ENCODE assay signal across 8 mouse cellular contexts in genomic region chr13:21718381-21719080, GRCm38 (mm10). TPM values are rescaled to one million over a fixed set of nuclear protein-coding genes. Genes with fewer than 3 reads are reported as not detected.
DNase-seq lines count a peak whose midpoint lies in the region; ATAC-seq and TF ChIP-seq lines count a peak whose summit lies in the region.

No protein-coding gene starts in this region.

- no peak for ATAC-seq in limb, embryonic 14.5 days (ENCODE audit: low FRiP score, low read depth)
- ATAC-seq in stomach, postnatal 0 days (ENCODE audit: low FRiP score, low TSS enrichment): no peak
- no peak for ATAC-seq in monocyte, adult 5-6 weeks (replicated peaks; ENCODE audit: insufficient number of reproducible peaks, low FRiP score, low TSS enrichment, poor library complexity, severe bottlenecking)

- no peaks in the 10 kb centered on the region for H3K27me3 ChIP-seq in limb, embryonic 14.5 days (ENCODE audit: control insufficient read depth, insufficient read depth, low read length)
- no peaks in the 10 kb centered on the region for H3K27me3 ChIP-seq in stomach, postnatal 0 days (ENCODE audit: control insufficient read depth, insufficient read depth, low read length)

- H3K4me2 ChIP-seq in limb, embryonic 14.5 days (replicated peaks; ENCODE audit: low read depth, low read length, severe bottlenecking): peak overlapping the region; percentile 44
- peak overlapping the region; percentile 55 for H3K4me2 ChIP-seq in stomach, postnatal 0 days (replicated peaks; ENCODE audit: low read depth)

- TF ChIP-seq POLR2A in embryonic fibroblast, embryonic 13.5 days (IDR thresholded peaks at IDR 0.05; ENCODE audit: low read depth, low read length): peak; percentile 89
- peak; percentile 42; the same call in 1 of the 2 replicates for TF ChIP-seq POLR2A in limb, embryonic 14.5 days (IDR thresholded peaks at IDR 0.05; ENCODE audit: borderline replicate concordance, extremely low read depth, insufficient read depth, insufficient read length)

- peaks cover 13% of the 10 kb centered on the region; the same call in 1 of the 2 replicates for H3K4me1 ChIP-seq in embryonic fibroblast, embryonic 13.5 days (ENCODE audit: control insufficient read depth, insufficient read depth, low read length)
- H3K4me1 ChIP-seq in limb, embryonic 14.5 days (ENCODE audit: control insufficient read depth, insufficient read depth, low read length): peaks cover 27% of the 10 kb centered on the region
- peaks cover 8% of the 10 kb centered on the region for H3K4me1 ChIP-seq in stomach, postnatal 0 days (replicated peaks; ENCODE audit: control insufficient read depth, insufficient read depth)

- H3K9ac ChIP-seq in limb, embryonic 14.5 days (ENCODE audit: low read depth, low read length, severe bottlenecking): peak overlapping the region; percentile 58
- H3K9ac ChIP-seq in stomach, postnatal 0 days (ENCODE audit: low read length): peak overlapping the region; percentile 55

- H3K27ac ChIP-seq in embryonic fibroblast, embryonic 13.5 days (ENCODE audit: insufficient read depth, low read length): peak overlapping the region; percentile 54
- H3K27ac ChIP-seq in limb, embryonic 14.5 days (replicated peaks; ENCODE audit: low read depth, low read length): peak overlapping the region; percentile 71
- no peak overlapping the region; the same call in 1 of the 2 replicates for H3K27ac ChIP-seq in stomach, postnatal 0 days (replicated peaks)

- DNase-seq in thymus, postnatal 0 days (ENCODE audit: low spot score): peak; percentile 36
- DNase-seq in thymus, postnatal 10 days (ENCODE audit: low spot score in 2 of 2): no peak
- peak; percentile 10 for DNase-seq in limb, embryonic 14.5 days (ENCODE audit: low spot score)
- DNase-seq in stomach, postnatal 0 days (ENCODE audit: low spot score): no peak
- DNase-seq in right cerebral cortex, postnatal 10 days (ENCODE audit: low spot score in 2 of 2): no peak
- DNase-seq in kidney, postnatal 36 days: no peak

- peak overlapping the region; percentile 50 for H3K4me3 ChIP-seq in embryonic fibroblast, embryonic 13.5 days (ENCODE audit: insufficient read depth, low read length)
- H3K4me3 ChIP-seq in limb, embryonic 14.5 days (replicated peaks; ENCODE audit: low read length): peak overlapping the region; percentile 42
- peak overlapping the region; percentile 27 for H3K4me3 ChIP-seq in stomach, postnatal 0 days (ENCODE audit: low read depth, low read length)

- H3K9me3 ChIP-seq in limb, embryonic 14.5 days (ENCODE audit: control insufficient read depth, low read length): no peaks in the 10 kb centered on the region
- H3K9me3 ChIP-seq in stomach, postnatal 0 days (ENCODE audit: control insufficient read depth, low read length): no peaks in the 10 kb centered on the region

- no peak for TF ChIP-seq EP300 in stomach, postnatal 0 days (optimal IDR thresholded peaks at IDR 0.05)

- H3K36me3 ChIP-seq in limb, embryonic 14.5 days (ENCODE audit: control insufficient read depth, insufficient read depth, low read length): no peaks in the 10 kb centered on the region
- H3K36me3 ChIP-seq in stomach, postnatal 0 days (ENCODE audit: control insufficient read depth, insufficient read depth, low read length): no peaks in the 10 kb centered on the region

- 52% methylated on average over 4 of the region's 4 CpGs for WGBS in limb, embryonic 14.5 days
- WGBS in stomach, postnatal 0 days: 54% methylated on average over 4 of the region's 4 CpGs

- TF ChIP-seq CTCF in embryonic fibroblast, embryonic 13.5 days (IDR thresholded peaks at IDR 0.05; ENCODE audit: borderline replicate concordance, insufficient read depth, low read length): no peak
- TF ChIP-seq CTCF in stomach, postnatal 0 days (IDR thresholded peaks at IDR 0.05; ENCODE audit: low read depth): no peak

RNA-seq across cellular contexts. Expression of gene Hist1h3h, which starts 1.1 kb away (rescaled TPM):
- 43.7 and 67.6 TPM in 2 replicates for polyA plus RNA-seq in thymus, postnatal 0 days (2015; fragmentation: Nextera tagmentation; extraction: Ambion mirVana)
- 3.4 TPM in 1 of 2 replicates, not detected in the other for polyA plus RNA-seq in embryonic fibroblast, embryonic 13.5 days (2011; ENCODE audit: insufficient read length, low read depth, missing spikeins)
- 34.5 and 61.8 TPM in 2 replicates for polyA plus RNA-seq in limb, embryonic 14.5 days (2012; rRNA removed)
- polyA plus RNA-seq in limb, embryonic 14.5 days (2014; fragmentation: Nextera tagmentation; extraction: Ambion mirVana): 18.4 and 18.6 TPM in 2 replicates
- 1.1 and 4.1 TPM in 2 replicates for polyA plus RNA-seq in stomach, postnatal 0 days (2015; fragmentation: Nextera tagmentation; extraction: Ambion mirVana)
- 7.2 to 20.1 TPM (median 13.0 TPM) in 3 replicates for total RNA-seq in monocyte, adult 5-6 weeks (2017)

RNA-seq across cellular contexts. Expression of gene Hist1h2ai, which starts 2.3 kb away (rescaled TPM):
- 110 and 183 TPM in 2 replicates for polyA plus RNA-seq in thymus, postnatal 0 days (2015; fragmentation: Nextera tagmentation; extraction: Ambion mirVana)
- 5.0 TPM in 1 of 2 replicates, not detected in the other for polyA plus RNA-seq in embryonic fibroblast, embryonic 13.5 days (2011; ENCODE audit: insufficient read length, low read depth, missing spikeins)
- 17.5 and 34.8 TPM in 2 replicates for polyA plus RNA-seq in limb, embryonic 14.5 days (2012; rRNA removed)
- polyA plus RNA-seq in limb, embryonic 14.5 days (2014; fragmentation: Nextera tagmentation; extraction: Ambion mirVana): 30.7 and 38.1 TPM in 2 replicates
- 8.8 and 14.4 TPM in 2 replicates for polyA plus RNA-seq in stomach, postnatal 0 days (2015; fragmentation: Nextera tagmentation; extraction: Ambion mirVana)
- 159 to 372 TPM (median 273 TPM) in 3 replicates for total RNA-seq in monocyte, adult 5-6 weeks (2017)

RNA-seq across cellular contexts. Expression of gene Hist1h2bl, which starts 2.6 kb away (rescaled TPM):
- 8.9 and 16.3 TPM in 2 replicates for polyA plus RNA-seq in thymus, postnatal 0 days (2015; fragmentation: Nextera tagmentation; extraction: Ambion mirVana)
- 3.5 TPM in 1 of 2 replicates, not detected in the other for polyA plus RNA-seq in embryonic fibroblast, embryonic 13.5 days (2011; ENCODE audit: insufficient read length, low read depth, missing spikeins)
- polyA plus RNA-seq in limb, embryonic 14.5 days (2012; rRNA removed): 15.9 and 20.8 TPM in 2 replicates
- polyA plus RNA-seq in limb, embryonic 14.5 days (2014; fragmentation: Nextera tagmentation; extraction: Ambion mirVana): 2.4 and 4.4 TPM in 2 replicates
- 0.85 and 1.5 TPM in 2 replicates for polyA plus RNA-seq in stomach, postnatal 0 days (2015; fragmentation: Nextera tagmentation; extraction: Ambion mirVana)
- 7.1 to 7.9 TPM in 2 of 3 replicates, not detected in the other for total RNA-seq in monocyte, adult 5-6 weeks (2017)

RNA-seq across cellular contexts. Expression of gene Hist1h2bm, which starts 3.3 kb away (rescaled TPM):
- 22.0 and 29.1 TPM in 2 replicates for polyA plus RNA-seq in thymus, postnatal 0 days (2015; fragmentation: Nextera tagmentation; extraction: Ambion mirVana)
- 5.5 and 9.1 TPM in 2 replicates for polyA plus RNA-seq in embryonic fibroblast, embryonic 13.5 days (2011; ENCODE audit: insufficient read length, low read depth, missing spikeins)
- 15.1 and 19.3 TPM in 2 replicates for polyA plus RNA-seq in limb, embryonic 14.5 days (2012; rRNA removed)
- polyA plus RNA-seq in limb, embryonic 14.5 days (2014; fragmentation: Nextera tagmentation; extraction: Ambion mirVana): 4.8 and 6.3 TPM in 2 replicates
- polyA plus RNA-seq in stomach, postnatal 0 days (2015; fragmentation: Nextera tagmentation; extraction: Ambion mirVana): 0.56 and 1.0 TPM in 2 replicates
- 4.9 to 12.8 TPM (median 8.3 TPM) in 3 replicates for total RNA-seq in monocyte, adult 5-6 weeks (2017)

RNA-seq across cellular contexts. Expression of gene Hist1h4j, which starts 16.3 kb away (rescaled TPM):
- polyA plus RNA-seq in thymus, postnatal 0 days (2015; fragmentation: Nextera tagmentation; extraction: Ambion mirVana): 1.0 and 1.8 TPM in 2 replicates
- polyA plus RNA-seq in embryonic fibroblast, embryonic 13.5 days (2011; ENCODE audit: insufficient read length, low read depth, missing spikeins): 2.6 and 4.1 TPM in 2 replicates
- polyA plus RNA-seq in limb, embryonic 14.5 days (2012; rRNA removed): 13.7 and 13.8 TPM in 2 replicates
- 1.00 and 1.3 TPM in 2 replicates for polyA plus RNA-seq in limb, embryonic 14.5 days (2014; fragmentation: Nextera tagmentation; extraction: Ambion mirVana)
- 0.18 and 0.92 TPM in 2 replicates for polyA plus RNA-seq in stomach, postnatal 0 days (2015; fragmentation: Nextera tagmentation; extraction: Ambion mirVana)
- total RNA-seq in monocyte, adult 5-6 weeks (2017): 8.3 to 34.5 TPM (median 21.9 TPM) in 3 replicates

Comparison
In these comparisons a context has a peak if more than half of its experiments do, and no peak if none do; other contexts are left out.
1. DNase-seq: peak in thymus, postnatal 0 days (single experiment) and limb, embryonic 14.5 days (single experiment); none in thymus, postnatal 10 days (0 of 2), stomach, postnatal 0 days (single experiment), right cerebral cortex, postnatal 10 days (0 of 2) and kidney, postnatal 36 days (0 of 2).
2. Peak in every context shown above with its lines, with median percentiles within 50 percentile points of each other: H3K4me3 ChIP-seq.